Mouse (Mus musculus): ENCODE results near the gene Ipcef1. TPM values are rescaled to one million over a fixed set of nuclear protein-coding genes. Genes with fewer than 3 reads are reported as not detected.

The Ipcef1 gene
- total RNA-seq, 4 experiments from 2014 or later = 1.2 to 1.9 (median 1.5) TPM

DNA sequence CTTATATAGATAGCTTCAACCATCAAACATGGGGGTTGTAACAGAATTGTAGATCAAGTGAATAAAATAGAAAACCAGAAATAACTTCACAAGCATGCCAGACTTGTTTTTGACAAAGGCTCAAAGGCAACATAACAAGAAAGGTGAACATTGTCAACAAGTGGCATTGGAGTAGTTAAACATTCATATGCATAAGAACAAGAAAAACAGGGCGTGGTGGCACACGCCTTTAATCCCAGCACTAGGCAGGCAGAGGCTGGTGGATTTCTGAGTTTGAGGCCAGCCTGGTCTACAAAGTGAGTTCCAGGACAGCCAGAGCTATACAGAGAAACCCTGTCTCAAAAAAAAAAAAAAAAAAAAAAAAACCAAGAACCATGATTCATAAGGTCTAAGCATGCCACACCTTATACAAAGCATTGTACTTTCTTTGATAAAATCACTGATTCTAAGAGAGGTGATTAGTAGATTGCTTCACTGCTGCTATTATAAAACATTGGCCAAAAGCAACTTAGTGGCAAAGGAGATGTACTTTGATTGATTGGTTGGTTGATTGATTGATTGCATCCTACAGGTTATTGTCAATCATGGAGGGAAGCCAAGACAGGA lies 173.9 kb downstream of the Ipcef1 start:
- DNase-seq = no peak

DNA sequence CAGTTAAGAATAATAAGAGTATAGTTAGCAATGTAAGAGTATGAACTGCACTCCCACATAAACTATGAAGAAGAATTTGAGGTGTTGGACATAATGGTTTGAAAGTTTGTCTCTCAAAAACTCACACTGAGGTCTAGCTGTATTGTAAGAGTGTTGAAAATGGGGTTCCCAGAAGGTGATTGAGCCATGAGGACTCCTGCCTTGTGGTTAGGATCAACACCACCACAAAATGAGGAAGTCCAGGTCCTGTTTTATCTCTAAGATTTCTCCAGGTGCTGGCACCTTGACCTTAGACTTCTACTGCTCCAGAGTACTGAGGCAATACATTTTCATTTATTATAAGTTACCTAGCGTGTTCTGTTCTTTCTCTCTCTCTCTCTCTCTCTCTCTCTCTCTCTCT lies 178.4 kb downstream of the Ipcef1 start:
- DNase-seq = no peak

DNA sequence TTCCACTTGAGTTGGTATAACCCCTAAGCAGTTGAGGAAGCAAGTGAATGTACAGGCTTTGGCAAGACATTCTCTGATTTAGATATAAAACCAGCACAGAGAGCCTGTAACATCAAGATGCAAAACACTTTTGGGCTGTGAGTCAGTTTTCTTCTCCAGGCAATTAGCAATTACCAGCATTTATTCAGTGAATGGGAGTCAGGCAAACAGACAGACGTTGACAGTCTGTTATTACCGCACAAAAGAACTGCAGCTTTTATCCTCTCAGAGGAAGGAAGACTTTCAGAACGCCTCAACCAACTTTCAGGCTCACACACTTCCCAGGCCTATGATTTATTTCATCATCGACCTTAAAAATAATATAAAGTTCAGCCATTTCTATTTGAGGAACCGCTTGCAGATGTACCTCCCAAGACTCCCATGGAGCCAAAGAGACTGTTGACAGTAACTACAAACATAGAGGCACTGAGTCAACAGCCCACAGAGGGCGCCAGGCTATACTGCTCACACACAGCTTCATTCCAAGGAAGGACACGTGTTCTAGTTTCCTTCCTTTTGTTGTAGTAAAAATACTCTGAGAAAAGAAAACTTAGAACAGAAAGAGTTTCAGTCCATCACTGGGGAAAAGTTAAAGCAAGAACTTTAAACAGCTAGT lies 180.7 kb downstream of the Ipcef1 start:
- no peak for DNase-seq

DNA sequence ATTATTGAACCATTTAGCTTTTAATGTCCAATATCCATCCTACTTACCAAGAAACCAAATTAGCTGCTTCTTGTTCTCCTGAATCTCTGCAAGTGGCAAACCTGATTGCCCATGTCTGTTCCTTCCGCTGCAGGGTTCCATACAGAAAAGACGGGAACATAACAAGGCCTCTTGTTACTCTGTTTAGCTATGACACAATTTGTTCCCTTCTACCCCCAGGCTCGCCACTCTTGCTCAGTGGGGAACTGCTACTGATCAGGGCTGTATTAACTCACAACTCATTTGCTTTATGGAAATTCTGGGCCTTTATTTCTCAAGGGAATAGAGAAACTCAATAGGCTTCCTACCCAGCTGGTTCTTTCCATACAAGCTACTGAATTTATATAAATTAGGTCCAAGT lies 196.5 kb downstream of the Ipcef1 start:
- DNase-seq = no peak

DNA sequence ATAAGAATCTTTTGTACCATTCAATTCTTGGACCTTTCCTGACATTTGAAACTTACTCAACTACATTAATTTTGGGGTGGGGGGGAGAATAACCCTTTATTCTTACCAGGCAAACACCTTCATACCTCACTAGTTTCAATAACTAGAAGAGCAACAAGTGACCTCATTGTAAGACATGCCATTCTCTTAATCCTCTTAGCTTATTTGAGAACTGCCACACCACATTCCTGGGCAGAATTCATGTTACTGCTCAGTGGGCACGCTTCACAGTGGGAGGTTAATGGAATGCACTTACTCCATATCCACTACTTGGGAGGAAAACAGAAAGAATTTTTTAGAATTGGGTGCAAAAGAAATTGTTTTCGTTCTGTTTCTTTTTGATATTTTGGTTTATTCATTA lies 203.4 kb downstream of the Ipcef1 start:
- DNase-seq = no peak

DNA sequence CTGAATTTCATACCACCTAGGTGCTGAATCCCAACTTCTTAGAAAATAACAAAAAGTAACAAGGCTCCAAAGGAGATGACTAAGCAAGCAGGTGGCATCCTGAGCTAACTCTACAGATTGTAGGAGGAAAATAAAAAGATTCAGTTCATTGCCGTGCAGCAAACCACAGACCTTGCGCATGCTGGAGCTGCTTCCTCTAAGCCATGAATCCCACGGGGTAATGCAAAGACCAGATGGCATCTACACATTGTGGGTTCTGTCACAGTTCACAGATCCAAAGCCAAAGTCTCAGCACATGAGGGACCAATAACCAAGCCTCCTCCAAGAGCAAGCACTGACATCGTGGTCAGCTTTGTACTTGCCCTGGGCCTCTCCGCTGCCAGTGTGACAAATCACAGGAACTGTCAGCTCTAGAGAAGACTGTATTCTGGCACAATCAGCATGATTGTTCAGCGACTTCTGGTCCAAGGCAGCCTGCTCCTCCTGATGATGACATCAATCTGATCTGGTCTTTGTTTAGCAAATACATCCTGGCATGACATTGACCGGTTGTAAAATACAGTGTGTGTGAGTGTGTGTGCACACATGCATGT lies 204.0 kb downstream of the Ipcef1 start:
- DNase-seq = no peak

DNA sequence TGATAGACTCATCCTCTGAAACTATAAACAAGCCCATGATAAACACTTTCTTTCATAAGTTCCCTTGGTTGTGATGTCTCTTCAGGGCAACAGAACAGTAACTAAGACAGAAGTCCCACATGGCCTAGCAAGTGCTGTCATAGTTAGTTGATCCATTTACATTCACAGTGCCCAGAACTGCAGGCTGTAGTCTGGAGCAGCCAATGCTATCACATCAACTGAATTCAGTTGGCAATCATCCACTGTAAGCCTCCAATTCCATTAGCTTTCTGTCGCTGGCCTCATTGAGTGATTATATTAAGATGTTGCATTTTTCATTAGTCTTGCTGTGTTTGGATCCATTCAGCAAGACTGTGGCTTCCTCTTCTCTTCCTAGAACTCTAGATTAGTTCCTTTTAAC lies 206.0 kb downstream of the Ipcef1 start:
- no peak for DNase-seq

DNA sequence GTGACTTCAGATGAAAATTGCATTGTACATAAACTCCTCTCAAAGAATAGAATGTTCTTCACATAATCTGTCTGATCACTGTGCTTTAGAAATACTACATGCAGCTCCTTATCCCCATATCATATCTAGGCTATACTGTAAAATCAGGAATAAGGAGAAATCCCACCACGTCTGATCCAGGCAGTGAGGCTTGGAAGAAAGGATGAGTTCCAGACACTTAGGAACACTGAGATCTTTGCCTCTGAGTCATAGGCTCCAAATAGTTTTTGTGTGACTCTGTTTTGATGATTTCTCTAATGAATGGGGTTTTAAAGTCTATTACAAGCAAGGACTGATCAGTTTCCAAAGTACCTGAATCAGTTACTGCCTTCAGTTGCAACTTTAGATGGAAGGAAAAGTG lies 210.1 kb downstream of the Ipcef1 start:
- DNase-seq = no peak

Other genes starting within 250 kb of the Ipcef1 start
- gene Cnksr3, start 159.8 kb upstream of the Ipcef1 start, total RNA-seq (2022) = 10 to 100 TPM; 15.9 to 17.5 (median 15.9) TPM

Data from adrenal gland, adult 8-10 months (tissue).